Mouse (Mus musculus) heart, embryonic 11.5 days (tissue): ENCODE measurements around the gene Hivep2. TPM values are rescaled to one million over a fixed set of nuclear protein-coding genes. Genes with fewer than 3 reads are reported as not detected.

ENCODE experiments used
- ATAC-seq: fragments of 200-750 bp; cut with Nextera tagmentation; replicated peaks from 2 replicates; pipeline ENCODE4 v1.8.0; 2017; ENCODE audit warnings: moderate library complexity; ENCODE audit not compliant: insufficient number of reproducible peaks, low FRiP score, low TSS enrichment
- H3K27ac ChIP-seq: fragments of 300-500 bp; sonication (generic); 2 replicates; pipeline ENCODE4 v1.5.1; 2014; ENCODE audit warnings: mild to moderate bottlenecking, low read depth, low read length
- H3K27me3 ChIP-seq: fragments of 300-500 bp; sonication (generic); 2 replicates; pipeline ENCODE4 v1.6.1; 2014; ENCODE audit warnings: mild to moderate bottlenecking, low read length, mixed read lengths; ENCODE audit not compliant: control insufficient read depth, insufficient read depth
- H3K36me3 ChIP-seq: fragments of 300-500 bp; sonication (generic); 2 replicates; pipeline ENCODE4 v1.6.1; 2014; ENCODE audit warnings: mild to moderate bottlenecking, low read length, moderate library complexity, mixed read lengths; ENCODE audit not compliant: control insufficient read depth, insufficient read depth
- H3K4me1 ChIP-seq: fragments of 300-500 bp; sonication (generic); 2 replicates; pipeline ENCODE4 v1.6.1; 2014; ENCODE audit warnings: low read length; ENCODE audit not compliant: control insufficient read depth, insufficient read depth
- H3K4me2 ChIP-seq: fragments of 300-500 bp; sonication (generic); 2 replicates; pipeline ENCODE4 v1.6.1; 2014; ENCODE audit warnings: mild to moderate bottlenecking, moderate library complexity
- H3K4me3 ChIP-seq: fragments of 300-500 bp; sonication (generic); 2 replicates; pipeline ENCODE4 v1.5.1; 2014; ENCODE audit warnings: low read depth, low read length
- H3K9ac ChIP-seq: fragments of 300-500 bp; sonication (generic); 2 replicates; pipeline ENCODE4 v1.6.1; 2014; ENCODE audit warnings: mild to moderate bottlenecking, low read depth, low read length, moderate library complexity
- H3K9me3 ChIP-seq: fragments of 300-500 bp; sonication (generic); replicated peaks from 2 replicates; pipeline ENCODE4 v1.6.1; 2016; ENCODE audit warnings: low read length; ENCODE audit not compliant: control insufficient read depth
- WGBS: fragments of 180-500 bp; shearing (Covaris S2); extraction: QIAGEN DNeasy Blood & Tissue Kit; methylation state at CpG from one replicate; pipeline ENCODE4 v1.1.7; 2014; ENCODE audit not compliant: insufficient replicate concordance; 5-methylcytosine and 5-hydroxymethylcytosine counted together
- polyA plus RNA-seq: library from polyadenylated mRNA; unstranded; fragments of >200 nt; fragmentation: Nextera tagmentation; extraction: Ambion mirVana; gene quantifications from 2 replicates; pipeline ENCODE4 v1.2.1, GENCODE M21; 2014

Hivep2 gene
- polyA plus RNA-seq, 1 experiment from 2014 or later, result 8.0 TPM

- Histone ChIP-seq H3K27ac (no peak overlapping the region), H3K4me3 (no peak overlapping the region), H3K4me2 (peak overlapping the region; percentile 37; the same call in 1 of the 2 replicates), H3K9ac (no peak overlapping the region), H3K9me3 (no peaks in the 10 kb centered on the region), H3K4me1 (peaks cover 47% of the 10 kb centered on the region), H3K36me3 (no peaks in the 10 kb centered on the region), H3K27me3 (no peaks in the 10 kb centered on the region)
- 20% methylated on average over 7 of the region's 7 CpGs for WGBS
- no peak for ATAC-seq
These were observed 54.4 kb downstream of the Hivep2 start for GRCm38 (mm10) chr10:14020253-14020652.

- Histone ChIP-seq H3K36me3 (no peaks in the 10 kb centered on the region), H3K4me3 (no peak overlapping the region), H3K9ac (no peak overlapping the region), H3K27ac (no peak overlapping the region), H3K9me3 (no peaks in the 10 kb centered on the region), H3K4me1 (peaks cover 21% of the 10 kb centered on the region), H3K27me3 (no peaks in the 10 kb centered on the region), H3K4me2 (no peak overlapping the region)
- ATAC-seq, result no peak
- 82% methylated on average over 7 of the region's 7 CpGs for WGBS
These were observed 59.1 kb downstream of the Hivep2 start for GRCm38 (mm10) chr10:14024971-14025370.

GRCm38 (mm10) chr10:14027751-14028150, 61.9 kb downstream of the Hivep2 start:
- H3K9me3 ChIP-seq, result no peaks in the 10 kb centered on the region
- H3K27ac ChIP-seq, result no peak overlapping the region
- H3K9ac ChIP-seq, result no peak overlapping the region
- ATAC-seq, result no peak
- H3K36me3 ChIP-seq, result no peaks in the 10 kb centered on the region
- H3K4me2 ChIP-seq, result no peak overlapping the region
- H3K4me1 ChIP-seq, result peaks cover 13% of the 10 kb centered on the region; the same call in 1 of the 2 replicates
- no peaks in the 10 kb centered on the region for H3K27me3 ChIP-seq
- 40% methylated on average over 1 of the region's 1 CpGs for WGBS
- H3K4me3 ChIP-seq, result no peak overlapping the region

- H3K4me2 ChIP-seq, result no peak overlapping the region
- no peak for ATAC-seq
- no peak overlapping the region for H3K4me3 ChIP-seq
- H3K9me3 ChIP-seq, result no peaks in the 10 kb centered on the region
- H3K9ac ChIP-seq, result no peak overlapping the region
- no peaks in the 10 kb centered on the region for H3K27me3 ChIP-seq
- H3K27ac ChIP-seq, result no peak overlapping the region
- peaks cover 7% of the 10 kb centered on the region; the same call in 1 of the 2 replicates for H3K4me1 ChIP-seq
- WGBS, result 87% methylated on average over 7 of the region's 7 CpGs
- no peaks in the 10 kb centered on the region for H3K36me3 ChIP-seq
These were observed 63.1 kb downstream of the Hivep2 start for GRCm38 (mm10) chr10:14028956-14029355.

GRCm38 (mm10) chr10:14030458-14031035, 64.7 kb downstream of the Hivep2 start:
- no peak for ATAC-seq
- WGBS, result 83% methylated on average over 14 of the region's 14 CpGs
- no peaks in the 10 kb centered on the region for H3K27me3 ChIP-seq
- peaks cover 3% of the 10 kb centered on the region; the same call in 1 of the 2 replicates for H3K4me1 ChIP-seq
- no peaks in the 10 kb centered on the region for H3K9me3 ChIP-seq
- H3K27ac ChIP-seq, result no peak overlapping the region
- no peak overlapping the region for H3K9ac ChIP-seq
- H3K36me3 ChIP-seq, result no peaks in the 10 kb centered on the region
- no peak overlapping the region for H3K4me3 ChIP-seq
- H3K4me2 ChIP-seq, result no peak overlapping the region

GRCm38 (mm10) chr10:14032532-14032931, 66.7 kb downstream of the Hivep2 start:
- no peaks in the 10 kb centered on the region for H3K27me3 ChIP-seq
- H3K4me1 ChIP-seq, result peaks cover 3% of the 10 kb centered on the region; the same call in 1 of the 2 replicates
- no peaks in the 10 kb centered on the region for H3K36me3 ChIP-seq
- H3K27ac ChIP-seq, result no peak overlapping the region
- no peaks in the 10 kb centered on the region for H3K9me3 ChIP-seq
- 83% methylated on average over 2 of the region's 2 CpGs for WGBS
- H3K4me3 ChIP-seq, result no peak overlapping the region
- no peak overlapping the region for H3K9ac ChIP-seq
- no peak overlapping the region for H3K4me2 ChIP-seq
- no peak for ATAC-seq

- Histone ChIP-seq H3K9ac (no peak overlapping the region), H3K4me2 (no peak overlapping the region), H3K4me3 (no peak overlapping the region), H3K27ac (no peak overlapping the region), H3K36me3 (no peaks in the 10 kb centered on the region), H3K9me3 (no peaks in the 10 kb centered on the region), H3K4me1 (peaks cover 3% of the 10 kb centered on the region; the same call in 1 of the 2 replicates), H3K27me3 (no peaks in the 10 kb centered on the region)
- WGBS, result 84% methylated on average over 7 of the region's 7 CpGs
- ATAC-seq, result no peak
These were observed 68.2 kb downstream of the Hivep2 start for GRCm38 (mm10) chr10:14034046-14034445.

- H3K9ac ChIP-seq, result no peak overlapping the region
- WGBS, result 62% methylated on average over 7 of the region's 7 CpGs
These were observed 68.9 kb downstream of the Hivep2 start for GRCm38 (mm10) chr10:14034790-14035189.

GRCm38 (mm10) chr10:14035607-14036006, 69.7 kb downstream of the Hivep2 start:
- 56% methylated on average over 5 of the region's 5 CpGs for WGBS
- H3K27me3 ChIP-seq, result no peaks in the 10 kb centered on the region

More at GRCm38 (mm10) chr10:14034790-14035189, 68.9 kb downstream of the Hivep2 start:
- Histone ChIP-seq H3K27ac (no peak overlapping the region), H3K36me3 (no peaks in the 10 kb centered on the region), H3K9me3 (no peaks in the 10 kb centered on the region), H3K4me2 (no peak overlapping the region), H3K4me3 (no peak overlapping the region), H3K27me3 (no peaks in the 10 kb centered on the region), H3K4me1 (peaks cover 3% of the 10 kb centered on the region; the same call in 1 of the 2 replicates)
- no peak for ATAC-seq

More at GRCm38 (mm10) chr10:14035607-14036006, 69.7 kb downstream of the Hivep2 start:
- Histone ChIP-seq H3K9me3 (no peaks in the 10 kb centered on the region), H3K9ac (no peak overlapping the region), H3K27ac (no peak overlapping the region), H3K4me3 (no peak overlapping the region), H3K4me1 (peaks cover 3% of the 10 kb centered on the region; the same call in 1 of the 2 replicates), H3K4me2 (no peak overlapping the region), H3K36me3 (no peaks in the 10 kb centered on the region)
- no peak for ATAC-seq
